Mouse (Mus musculus): ENCODE measurements around the gene Rbm38.

Rbm38 gene

GRCm38 (mm10) chr2:173014741-173015287 is 5.5 kb upstream of the Rbm38 start:
- DNase-seq (ENCODE audit: low spot score in 2 of 2), result no peak

- DNase-seq (ENCODE audit: low spot score in 2 of 2), result no peak
These were observed 2.4 kb upstream of the Rbm38 start for GRCm38 (mm10) chr2:173017940-173018339.

GRCm38 (mm10) chr2:173018618-173019017 is 1.7 kb upstream of the Rbm38 start:
- no peak for DNase-seq (ENCODE audit: low spot score in 2 of 2)

- DNase-seq (ENCODE audit: low spot score in 2 of 2), result no peak
These were observed 976 bp upstream of the Rbm38 start for GRCm38 (mm10) chr2:173019322-173019721.

- DNase-seq (ENCODE audit: low spot score in 2 of 2), result peak; percentile 82 to 93
These were observed 508 bp upstream of the Rbm38 start for GRCm38 (mm10) chr2:173019790-173020189.

- peak; percentile 86 to 93 for DNase-seq (ENCODE audit: low spot score in 2 of 2)
These were observed 1.3 kb downstream of the Rbm38 start for GRCm38 (mm10) chr2:173021633-173022055.

GRCm38 (mm10) chr2:173022056-173022681 is 1.9 kb downstream of the Rbm38 start:
- no peak for DNase-seq (ENCODE audit: low spot score in 2 of 2)

- DNase-seq (ENCODE audit: low spot score in 2 of 2), result no peak
These were observed 2.5 kb downstream of the Rbm38 start for GRCm38 (mm10) chr2:173022813-173023212.

GRCm38 (mm10) chr2:173023371-173023851 is 3.1 kb downstream of the Rbm38 start:
- no peak for DNase-seq (ENCODE audit: low spot score in 2 of 2)

GRCm38 (mm10) chr2:173023966-173024365 is 3.7 kb downstream of the Rbm38 start:
- no peak for DNase-seq (ENCODE audit: low spot score in 2 of 2)

- no peak for DNase-seq (ENCODE audit: low spot score in 2 of 2)
These were observed 4.1 kb downstream of the Rbm38 start for GRCm38 (mm10) chr2:173024392-173024791.

- DNase-seq (ENCODE audit: low spot score in 2 of 2), result no peak
These were observed 4.6 kb downstream of the Rbm38 start for GRCm38 (mm10) chr2:173024938-173025337.

GRCm38 (mm10) chr2:173026286-173026685 is 6.0 kb downstream of the Rbm38 start:
- DNase-seq (ENCODE audit: low spot score in 2 of 2), result no peak

- DNase-seq (ENCODE audit: low spot score in 2 of 2), result no peak
These were observed 6.4 kb downstream of the Rbm38 start for GRCm38 (mm10) chr2:173026688-173027131.

GRCm38 (mm10) chr2:173027169-173027823 is 7.0 kb downstream of the Rbm38 start:
- DNase-seq (ENCODE audit: low spot score in 2 of 2), result no peak

- DNase-seq (ENCODE audit: low spot score in 2 of 2), result no peak
These were observed 7.7 kb downstream of the Rbm38 start for GRCm38 (mm10) chr2:173027824-173028495.

GRCm38 (mm10) chr2:173028508-173029031 is 8.3 kb downstream of the Rbm38 start:
- DNase-seq (ENCODE audit: low spot score in 2 of 2), result no peak

GRCm38 (mm10) chr2:173030591-173031338 is 10.5 kb downstream of the Rbm38 start:
- DNase-seq (ENCODE audit: low spot score in 2 of 2), result no peak

- DNase-seq (ENCODE audit: low spot score in 2 of 2), result no peak
These were observed 13.2 kb downstream of the Rbm38 start for GRCm38 (mm10) chr2:173033531-173033930.

- DNase-seq (ENCODE audit: low spot score in 2 of 2), result no peak
These were observed 14.7 kb downstream of the Rbm38 start for GRCm38 (mm10) chr2:173034998-173035397.

- no peak for DNase-seq (ENCODE audit: low spot score in 2 of 2)
These were observed 15.4 kb downstream of the Rbm38 start for GRCm38 (mm10) chr2:173035653-173036052.
